In the genomic region with DNA sequence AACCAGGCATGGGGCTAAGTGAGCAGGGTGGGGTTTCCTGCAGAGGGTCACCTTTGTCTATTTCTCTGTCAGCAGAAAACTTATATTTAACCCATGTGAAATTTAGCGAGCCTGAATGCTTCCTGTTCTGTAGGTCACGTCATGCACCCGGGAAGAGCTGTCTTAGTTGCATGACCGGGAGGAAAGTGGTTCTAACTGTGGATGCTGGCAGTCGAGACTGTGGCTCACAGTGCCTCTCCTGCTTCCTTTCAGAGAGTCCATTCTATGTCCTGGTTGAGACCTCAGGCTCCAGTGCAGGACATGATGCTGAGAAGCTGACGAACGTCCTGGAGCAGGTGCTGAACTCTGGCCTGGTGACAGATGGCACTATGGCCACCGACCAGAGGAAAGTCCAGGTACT, we compare ENCODE assay signal across 12 mouse cellular contexts. TPM values are rescaled to one million over a fixed set of nuclear protein-coding genes. Genes with fewer than 3 reads are reported as not detected.
DNase-seq lines count a peak whose midpoint lies in the region; ATAC-seq lines count a peak whose summit lies in the region.
"Had no signal": no experiment of that assay in that cellular context is flagged by ENCODE, and none has a peak within 500 bp of the region (broad histone marks: within the 10 kb centered on the region; RNA-seq: fewer than 3 reads in every experiment).

No protein-coding gene starts in this region.

- DNase-seq in heart, adult 11 months: peak; percentile 87

- peak; percentile 26; the same call in 1 of the 2 replicates for ATAC-seq in cerebellum, adult (ENCODE audit: insufficient number of reproducible peaks, low FRiP score, low TSS enrichment)
- 0 out of 2 replicates have a peak, but pooled peaks have one; percentile 27 for ATAC-seq in monocyte, adult 5-6 weeks (replicated peaks; ENCODE audit: insufficient number of reproducible peaks, low FRiP score, low TSS enrichment, poor library complexity, severe bottlenecking)

RNA-seq across cellular contexts. Expression of gene D2hgdh, which starts 13.9 kb away (rescaled TPM):
- total RNA-seq in monocyte, adult 5-6 weeks (2017): 11.0 to 33.9 TPM (median 14.0 TPM) in 3 replicates

RNA-seq across cellular contexts. Expression of gene Gal3st2, which starts 22.5 kb away (rescaled TPM):
- not detected in 3 replicates for total RNA-seq in monocyte, adult 5-6 weeks (2017)
- total RNA-seq: adrenal gland, adult 18-20 months; adrenal gland, adult 2 months; adrenal gland, postnatal 14 days; adrenal gland, postnatal 25 days; adrenal gland, postnatal 36 days; adrenal gland, postnatal 4 days; ES-E14; G1E; MEL had no signal

RNA-seq across cellular contexts. Expression of gene Ing5, which starts 34.8 kb away (rescaled TPM):
- total RNA-seq in monocyte, adult 5-6 weeks (2017): 31.0 to 39.7 TPM (median 38.6 TPM) in 3 replicates

RNA-seq across cellular contexts. Expression of gene Dtymk, which starts 36.8 kb away (rescaled TPM):
- total RNA-seq in monocyte, adult 5-6 weeks (2017): 27.4 to 45.3 TPM (median 39.4 TPM) in 3 replicates
